Mouse (Mus musculus) small intestine, adult 2 months (tissue): ENCODE results near the gene Fxyd5. TPM values are rescaled to one million over a fixed set of nuclear protein-coding genes. Genes with fewer than 3 reads are reported as not detected.

ENCODE experiments used
- H3K27ac ChIP-seq: fragments of 200-500 bp; 2 replicates; pipeline ENCODE4 v1.5.1; 2012; ENCODE audit warnings: low read depth, low read length, control low read depth, inconsistent platforms; ENCODE audit not compliant: insufficient read depth
- H3K27me3 ChIP-seq: fragments of 200-500 bp; 2 replicates; pipeline ENCODE4 v1.6.1; 2012; ENCODE audit warnings: mild to moderate bottlenecking, moderate library complexity, low read length, inconsistent platforms; ENCODE audit not compliant: control insufficient read depth, insufficient read depth
- H3K36me3 ChIP-seq: fragments of 200-500 bp; 2 replicates; pipeline ENCODE4 v1.6.1; 2012; ENCODE audit warnings: mild to moderate bottlenecking, low read length, control low read depth, inconsistent platforms; ENCODE audit not compliant: control insufficient read depth, insufficient read depth
- H3K4me1 ChIP-seq: fragments of 200-500 bp; 2 replicates; pipeline ENCODE4 v1.6.1; 2012; ENCODE audit warnings: low read length, inconsistent platforms, mixed read lengths; ENCODE audit not compliant: control insufficient read depth, insufficient read depth, insufficient read length
- H3K4me3 ChIP-seq: fragments of 200-500 bp; 2 replicates; pipeline ENCODE4 v1.5.1; 2012; ENCODE audit warnings: low read depth, mild to moderate bottlenecking, control low read depth, inconsistent platforms, low read length, moderate library complexity
- CTCF ChIP-seq: fragments of 200-500 bp; IDR thresholded peaks from 2 replicates; pipeline ENCODE4 v1.5.1; 2012; ENCODE audit warnings: low read depth, mild to moderate bottlenecking, control low read depth, inconsistent platforms, low read length, moderate library complexity, mixed read lengths; ENCODE audit not compliant: insufficient replicate concordance, insufficient read length; ENCODE audit errors: extremely low read depth
- POLR2A ChIP-seq: fragments of 200-500 bp; IDR thresholded peaks from 2 replicates; pipeline ENCODE4 v1.6.1; 2012; ENCODE audit warnings: low read depth, mild to moderate bottlenecking, control low read depth, inconsistent platforms, low read length, moderate library complexity
- WGBS: fragments of 180-500 bp; shearing (Covaris S2); methylation state at CpG from one replicate; pipeline ENCODE4 v1.1.7; 2018; 5-methylcytosine and 5-hydroxymethylcytosine counted together
- polyA plus RNA-seq: library from polyadenylated mRNA; depleted of rRNA; stranded (reverse); fragments of >200 nt; gene quantifications from 2 replicates; pipeline ENCODE4 v1.2.3, GENCODE M21; 2012; rRNA removed

Gene Fxyd5
- polyA plus RNA-seq, 1 experiment, result 31.8 TPM

- 66% methylated on average over 5 of the region's 5 CpGs for WGBS
- no peaks in the 10 kb centered on the region; the same call in 1 of the 2 replicates for H3K4me1 ChIP-seq
- TF ChIP-seq CTCF (no peak), POLR2A (no peak)
- H3K27me3 ChIP-seq, result no peaks in the 10 kb centered on the region
- no peaks in the 10 kb centered on the region for H3K36me3 ChIP-seq
- H3K4me3 ChIP-seq, result no peak overlapping the region
- H3K27ac ChIP-seq, result no peak overlapping the region
These were observed 50.1 kb downstream of the Fxyd5 start for GRCm38 (mm10) chr7:30992148-30992547.

GRCm38 (mm10) chr7:30988519-30989162 is 53.6 kb downstream of the Fxyd5 start:
- Histone ChIP-seq H3K4me1 (no peaks in the 10 kb centered on the region; the same call in 1 of the 2 replicates), H3K36me3 (no peaks in the 10 kb centered on the region), H3K27me3 (no peaks in the 10 kb centered on the region), H3K4me3 (no peak overlapping the region), H3K27ac (no peak overlapping the region)
- TF ChIP-seq CTCF (no peak), POLR2A (no peak)
- 89% methylated on average over 4 of the region's 4 CpGs for WGBS

- no peaks in the 10 kb centered on the region for H3K36me3 ChIP-seq
- H3K27me3 ChIP-seq, result no peaks in the 10 kb centered on the region
- H3K4me1 ChIP-seq, result no peaks in the 10 kb centered on the region
- H3K4me3 ChIP-seq, result no peak overlapping the region
- TF ChIP-seq POLR2A, result no peak
- TF ChIP-seq CTCF, result no peak
- no peak overlapping the region for H3K27ac ChIP-seq
- WGBS, result 48% methylated on average over 9 of the region's 9 CpGs
These were observed 56.9 kb downstream of the Fxyd5 start for GRCm38 (mm10) chr7:30985357-30985756.

Other genes with a start within 250 kb of the Fxyd5 start
- gene Ffar2, start 218.7 kb downstream of the Fxyd5 start, polyA plus RNA-seq, result 9.1 and 9.5 TPM in 2 replicates
- 0.90 and 3.5 TPM in 2 replicates for gene Ffar3, start 186.3 kb downstream of the Fxyd5 start, polyA plus RNA-seq
- gene Ffar1, start 180.9 kb downstream of the Fxyd5 start, polyA plus RNA-seq, result 0.66 and 2.2 TPM in 2 replicates
- gene Cd22, start 162.1 kb downstream of the Fxyd5 start, polyA plus RNA-seq, result 4.5 and 9.2 TPM in 2 replicates
- gene Mag, start 127.6 kb downstream of the Fxyd5 start, polyA plus RNA-seq, result 0.48 and 0.52 TPM in 2 replicates
- 0.76 and 58.9 TPM in 2 replicates for gene Hamp2, start 117.8 kb downstream of the Fxyd5 start, polyA plus RNA-seq
- gene Hamp, start 98.4 kb downstream of the Fxyd5 start, polyA plus RNA-seq, result 0.65 TPM in 1 of 2 replicates, not detected in the other
- gene Usf2, start 85.7 kb downstream of the Fxyd5 start, polyA plus RNA-seq, result 78.9 and 162 TPM in 2 replicates
- 267 and 816 TPM in 2 replicates for gene Lsr, start 69.0 kb downstream of the Fxyd5 start, polyA plus RNA-seq
- 4.4 and 9.8 TPM in 2 replicates for gene Fam187b, start 68.7 kb downstream of the Fxyd5 start, polyA plus RNA-seq
- gene Fxyd7, start 9.0 kb upstream of the Fxyd5 start, polyA plus RNA-seq, result 2.0 and 2.6 TPM in 2 replicates
- 35.6 and 41.4 TPM in 2 replicates for gene Fxyd1, start 14.7 kb upstream of the Fxyd5 start, polyA plus RNA-seq
- gene Lgi4, start 16.9 kb upstream of the Fxyd5 start, polyA plus RNA-seq, result 2.5 and 3.0 TPM in 2 replicates
- 22.7 and 60.7 TPM in 2 replicates for gene Fxyd3, start 34.2 kb upstream of the Fxyd5 start, polyA plus RNA-seq
- 4.2 and 27.5 TPM in 2 replicates for gene Hpn, start 72.8 kb upstream of the Fxyd5 start, polyA plus RNA-seq
- 11.1 and 19.6 TPM in 2 replicates for gene Scn1b, start 84.5 kb upstream of the Fxyd5 start, polyA plus RNA-seq
- gene Gramd1a, start 113.4 kb upstream of the Fxyd5 start, polyA plus RNA-seq, result 56.4 and 64.9 TPM in 2 replicates
- not detected in 2 replicates for gene Scgb2b2, start 248.0 kb upstream of the Fxyd5 start, polyA plus RNA-seq
- not detected in 2 replicates for gene Scgb1b2, start 249.3 kb upstream of the Fxyd5 start, polyA plus RNA-seq